Mouse (Mus musculus): ENCODE measurements at regions not wholly inside any gene's neighbourhood (a gene's known extent, or its start where the extent isn't known, plus 50 kb on each side); places are given as distances from the start of the nearest gene placed in this dataset.

DNA sequence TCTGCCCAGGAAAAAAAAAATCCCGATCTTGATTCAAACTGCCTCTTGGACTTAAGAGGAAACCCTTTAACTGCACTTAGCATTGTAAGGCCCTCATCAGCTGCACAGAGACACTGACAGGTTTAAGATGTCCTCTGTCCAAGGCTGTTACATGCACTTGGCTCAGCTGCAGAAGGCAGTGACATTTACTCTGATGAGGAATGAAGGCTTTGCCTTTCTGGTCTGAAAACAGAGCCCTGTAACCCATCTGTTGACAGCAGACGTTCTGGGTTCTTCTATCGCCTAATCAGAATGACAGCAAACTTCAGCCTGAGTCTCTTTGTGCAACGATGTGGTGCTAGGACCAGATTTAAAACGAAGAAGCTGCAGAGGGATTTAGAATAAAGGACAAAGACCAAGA, 246.9 kb upstream of the Ercc4 start:
- TF ChIP-seq CTCF (conservative IDR thresholded peaks at IDR 0.05; ENCODE audit: insufficient read depth, insufficient read length, low read depth, low read length) (no peak), POLR2A (IDR thresholded peaks at IDR 0.05; ENCODE audit: low read depth, low read length) (no peak)
